Mouse (Mus musculus): Measurements from ENCODE around the gene Gadd45gip1. TPM values are rescaled to one million over a fixed set of nuclear protein-coding genes. Genes with fewer than 3 reads are reported as not detected.

Gadd45gip1 gene
- polyA plus RNA-seq, 1 experiment from 2014 or later, result 52.1 TPM

GRCm38 (mm10) chr8:84872309-84872965 lies 41.1 kb downstream of the Gadd45gip1 start:
- peaks cover 4% of the 10 kb centered on the region; the same call in 1 of the 2 replicates for H3K27me3 ChIP-seq (replicated peaks)
- H3K9ac ChIP-seq, result peak overlapping the region; percentile 70
- H3K36me3 ChIP-seq, result peaks cover 27% of the 10 kb centered on the region
- no peaks in the 10 kb centered on the region for H3K9me3 ChIP-seq (replicated peaks)
- peak overlapping the region; percentile 52 for H3K4me3 ChIP-seq
- peaks cover 15% of the 10 kb centered on the region for H3K4me1 ChIP-seq (replicated peaks)
- H3K4me2 ChIP-seq, result peak overlapping the region; percentile 95
- peak; percentile 57 for ATAC-seq (ENCODE audit: insufficient number of reproducible peaks, low FRiP score)
- 2% methylated on average over 53 of the region's 54 CpGs for WGBS
- no peak overlapping the region for H3K27ac ChIP-seq (ENCODE audit: poor library complexity, severe bottlenecking)

GRCm38 (mm10) chr8:84873016-84873415 lies 41.7 kb downstream of the Gadd45gip1 start:
- Histone ChIP-seq H3K27me3 (replicated peaks) (peaks cover 4% of the 10 kb centered on the region; the same call in 1 of the 2 replicates), H3K4me2 (peak overlapping the region; percentile 95), H3K9me3 (replicated peaks) (no peaks in the 10 kb centered on the region), H3K36me3 (peaks cover 21% of the 10 kb centered on the region), H3K4me3 (peak overlapping the region; percentile 52), H3K4me1 (replicated peaks) (peaks cover 15% of the 10 kb centered on the region), H3K9ac (peak overlapping the region; percentile 70; the same call in 1 of the 2 replicates), H3K27ac (ENCODE audit: poor library complexity, severe bottlenecking) (no peak overlapping the region)
- 77% methylated on average over 4 of the region's 4 CpGs for WGBS
- ATAC-seq (ENCODE audit: insufficient number of reproducible peaks, low FRiP score), result no peak

GRCm38 (mm10) chr8:84874339-84874738 lies 43.0 kb downstream of the Gadd45gip1 start:
- peaks cover 8% of the 10 kb centered on the region for H3K36me3 ChIP-seq
- H3K9me3 ChIP-seq (replicated peaks), result no peaks in the 10 kb centered on the region
- no peak overlapping the region for H3K4me3 ChIP-seq
- peaks cover 4% of the 10 kb centered on the region; the same call in 1 of the 2 replicates for H3K27me3 ChIP-seq (replicated peaks)
- no peak overlapping the region for H3K27ac ChIP-seq (ENCODE audit: poor library complexity, severe bottlenecking)
- H3K9ac ChIP-seq, result no peak overlapping the region
- H3K4me2 ChIP-seq, result no peak overlapping the region
- WGBS, result 81% methylated on average over 3 of the region's 3 CpGs
- no peak for ATAC-seq (ENCODE audit: insufficient number of reproducible peaks, low FRiP score)
- H3K4me1 ChIP-seq (replicated peaks), result peaks cover 15% of the 10 kb centered on the region

GRCm38 (mm10) chr8:84877297-84878035 lies 46.1 kb downstream of the Gadd45gip1 start:
- ATAC-seq (ENCODE audit: insufficient number of reproducible peaks, low FRiP score), result no peak
- H3K4me1 ChIP-seq (replicated peaks), result peaks cover 6% of the 10 kb centered on the region
- no peak overlapping the region for H3K4me3 ChIP-seq
- H3K4me2 ChIP-seq, result no peak overlapping the region
- no peak overlapping the region for H3K9ac ChIP-seq
- H3K27ac ChIP-seq (ENCODE audit: poor library complexity, severe bottlenecking), result no peak overlapping the region
- WGBS, result 73% methylated on average over 3 of the region's 3 CpGs
- H3K36me3 ChIP-seq, result no peaks in the 10 kb centered on the region
- peaks cover 4% of the 10 kb centered on the region; the same call in 1 of the 2 replicates for H3K27me3 ChIP-seq (replicated peaks)
- H3K9me3 ChIP-seq (replicated peaks), result no peaks in the 10 kb centered on the region

GRCm38 (mm10) chr8:84878915-84879314 lies 47.6 kb downstream of the Gadd45gip1 start:
- 65% methylated on average over 1 of the region's 1 CpGs for WGBS
- H3K4me2 ChIP-seq, result no peak overlapping the region
- ATAC-seq (ENCODE audit: insufficient number of reproducible peaks, low FRiP score), result no peak
- no peak overlapping the region for H3K27ac ChIP-seq (ENCODE audit: poor library complexity, severe bottlenecking)
- H3K9me3 ChIP-seq (replicated peaks), result no peaks in the 10 kb centered on the region
- H3K27me3 ChIP-seq (replicated peaks), result no peaks in the 10 kb centered on the region
- no peaks in the 10 kb centered on the region for H3K4me1 ChIP-seq (replicated peaks)
- H3K36me3 ChIP-seq, result no peaks in the 10 kb centered on the region
- no peak overlapping the region for H3K9ac ChIP-seq
- no peak overlapping the region for H3K4me3 ChIP-seq

GRCm38 (mm10) chr8:84884728-84885127 lies 53.4 kb downstream of the Gadd45gip1 start:
- no peak overlapping the region for H3K4me2 ChIP-seq
- H3K4me3 ChIP-seq, result no peak overlapping the region
- peaks cover 40% of the 10 kb centered on the region for H3K36me3 ChIP-seq
- no peak overlapping the region for H3K27ac ChIP-seq (ENCODE audit: poor library complexity, severe bottlenecking)
- no peak overlapping the region for H3K9ac ChIP-seq
- no peaks in the 10 kb centered on the region for H3K4me1 ChIP-seq (replicated peaks)
- no peak for ATAC-seq (ENCODE audit: insufficient number of reproducible peaks, low FRiP score)
- no peaks in the 10 kb centered on the region for H3K9me3 ChIP-seq (replicated peaks)
- no peaks in the 10 kb centered on the region for H3K27me3 ChIP-seq (replicated peaks)
- WGBS, result 80% methylated on average over 4 of the region's 4 CpGs

Small RNA genes lying within 50 kb of the gene (microRNA-seq; reads per million reads assigned to microRNA genes)
- gene Mir7069, result 1.4 reads per million

Other genes starting within 250 kb of the Gadd45gip1 start
- 63.4 and 68.1 TPM in 2 replicates for gene Ier2, start 168.7 kb upstream of the Gadd45gip1 start, polyA plus RNA-seq (2016; fragmentation: Nextera tagmentation; extraction: Ambion mirVana)
- 46.2 and 49.5 TPM in 2 replicates for gene Trmt1, start 145.2 kb upstream of the Gadd45gip1 start, polyA plus RNA-seq (2016; fragmentation: Nextera tagmentation; extraction: Ambion mirVana)
- 20.9 and 21.3 TPM in 2 replicates for gene Nacc1, start 143.7 kb upstream of the Gadd45gip1 start, polyA plus RNA-seq (2016; fragmentation: Nextera tagmentation; extraction: Ambion mirVana)
- gene Lyl1, start 130.1 kb upstream of the Gadd45gip1 start, polyA plus RNA-seq (2016; fragmentation: Nextera tagmentation; extraction: Ambion mirVana), result 18.1 and 19.7 TPM in 2 replicates
- gene G430095P16Rik, start 108.5 kb upstream of the Gadd45gip1 start, polyA plus RNA-seq (2016; fragmentation: Nextera tagmentation; extraction: Ambion mirVana), result 5.4 and 6.9 TPM in 2 replicates
- 9.2 and 10.9 TPM in 2 replicates for gene Nfix, start 31.2 kb upstream of the Gadd45gip1 start, polyA plus RNA-seq (2016; fragmentation: Nextera tagmentation; extraction: Ambion mirVana)
- 4.6 and 6.2 TPM in 2 replicates for gene Dand5, start 8.7 kb upstream of the Gadd45gip1 start, polyA plus RNA-seq (2016; fragmentation: Nextera tagmentation; extraction: Ambion mirVana)
- 129 and 131 TPM in 2 replicates for gene Rad23a, start 9.1 kb downstream of the Gadd45gip1 start, polyA plus RNA-seq (2016; fragmentation: Nextera tagmentation; extraction: Ambion mirVana)
- 747 and 767 TPM in 2 replicates for gene Calr, start 15.4 kb downstream of the Gadd45gip1 start, polyA plus RNA-seq (2016; fragmentation: Nextera tagmentation; extraction: Ambion mirVana)
- 53.6 and 59.2 TPM in 2 replicates for gene Farsa, start 25.5 kb downstream of the Gadd45gip1 start, polyA plus RNA-seq (2016; fragmentation: Nextera tagmentation; extraction: Ambion mirVana)
- 36.5 and 36.9 TPM in 2 replicates for gene Syce2, start 40.6 kb downstream of the Gadd45gip1 start, polyA plus RNA-seq (2016; fragmentation: Nextera tagmentation; extraction: Ambion mirVana)
- gene Gcdh, start 62.4 kb downstream of the Gadd45gip1 start, polyA plus RNA-seq (2016; fragmentation: Nextera tagmentation; extraction: Ambion mirVana), result 35.5 and 36.2 TPM in 2 replicates
- gene Klf1, start 70.4 kb downstream of the Gadd45gip1 start, polyA plus RNA-seq (2016; fragmentation: Nextera tagmentation; extraction: Ambion mirVana), result 12.1 and 17.9 TPM in 2 replicates
- 4.2 and 4.3 TPM in 2 replicates for gene Dnase2a, start 77.0 kb downstream of the Gadd45gip1 start, polyA plus RNA-seq (2016; fragmentation: Nextera tagmentation; extraction: Ambion mirVana)
- 0.13 and 0.24 TPM in 2 replicates for gene Mast1, start 105.8 kb downstream of the Gadd45gip1 start, polyA plus RNA-seq (2016; fragmentation: Nextera tagmentation; extraction: Ambion mirVana)
- 0.20 and 0.31 TPM in 2 replicates for gene Rtbdn, start 115.5 kb downstream of the Gadd45gip1 start, polyA plus RNA-seq (2016; fragmentation: Nextera tagmentation; extraction: Ambion mirVana)
- not detected in 2 replicates for gene Gm49661, start 137.9 kb downstream of the Gadd45gip1 start, polyA plus RNA-seq (2016; fragmentation: Nextera tagmentation; extraction: Ambion mirVana)
- gene Prdx2, start 138.1 kb downstream of the Gadd45gip1 start, polyA plus RNA-seq (2016; fragmentation: Nextera tagmentation; extraction: Ambion mirVana), result 638 and 672 TPM in 2 replicates
- gene Rnaseh2a, start 138.2 kb downstream of the Gadd45gip1 start, polyA plus RNA-seq (2016; fragmentation: Nextera tagmentation; extraction: Ambion mirVana), result 77.1 and 79.0 TPM in 2 replicates
- 11.9 and 13.2 TPM in 2 replicates for gene Junb, start 147.2 kb downstream of the Gadd45gip1 start, polyA plus RNA-seq (2016; fragmentation: Nextera tagmentation; extraction: Ambion mirVana)
- 7.2 and 7.7 TPM in 2 replicates for gene Hook2, start 159.1 kb downstream of the Gadd45gip1 start, polyA plus RNA-seq (2016; fragmentation: Nextera tagmentation; extraction: Ambion mirVana)
- gene Best2, start 183.0 kb downstream of the Gadd45gip1 start, polyA plus RNA-seq (2016; fragmentation: Nextera tagmentation; extraction: Ambion mirVana), result not detected in 2 replicates
- gene Asna1, start 193.8 kb downstream of the Gadd45gip1 start, polyA plus RNA-seq (2016; fragmentation: Nextera tagmentation; extraction: Ambion mirVana), result 114 and 118 TPM in 2 replicates
- 102 and 109 TPM in 2 replicates for gene Trir, start 195.3 kb downstream of the Gadd45gip1 start, polyA plus RNA-seq (2016; fragmentation: Nextera tagmentation; extraction: Ambion mirVana)
- gene Tnpo2, start 205.4 kb downstream of the Gadd45gip1 start, polyA plus RNA-seq (2016; fragmentation: Nextera tagmentation; extraction: Ambion mirVana), result 28.8 and 34.4 TPM in 2 replicates
- 17.3 and 18.8 TPM in 2 replicates for gene Fbxw9, start 228.5 kb downstream of the Gadd45gip1 start, polyA plus RNA-seq (2016; fragmentation: Nextera tagmentation; extraction: Ambion mirVana)
- not detected in 2 replicates for gene Gm5741, start 236.5 kb downstream of the Gadd45gip1 start, polyA plus RNA-seq (2016; fragmentation: Nextera tagmentation; extraction: Ambion mirVana)
- 50.4 and 60.9 TPM in 2 replicates for gene Dhps, start 240.2 kb downstream of the Gadd45gip1 start, polyA plus RNA-seq (2016; fragmentation: Nextera tagmentation; extraction: Ambion mirVana)
- 107 and 109 TPM in 2 replicates for gene Wdr83os, start 249.2 kb downstream of the Gadd45gip1 start, polyA plus RNA-seq (2016; fragmentation: Nextera tagmentation; extraction: Ambion mirVana)
- 31.7 and 33.2 TPM in 2 replicates for gene Wdr83, start 249.8 kb downstream of the Gadd45gip1 start, polyA plus RNA-seq (2016; fragmentation: Nextera tagmentation; extraction: Ambion mirVana)

Measured in heart, embryonic 12.5 days (tissue).